In the genomic region with DNA sequence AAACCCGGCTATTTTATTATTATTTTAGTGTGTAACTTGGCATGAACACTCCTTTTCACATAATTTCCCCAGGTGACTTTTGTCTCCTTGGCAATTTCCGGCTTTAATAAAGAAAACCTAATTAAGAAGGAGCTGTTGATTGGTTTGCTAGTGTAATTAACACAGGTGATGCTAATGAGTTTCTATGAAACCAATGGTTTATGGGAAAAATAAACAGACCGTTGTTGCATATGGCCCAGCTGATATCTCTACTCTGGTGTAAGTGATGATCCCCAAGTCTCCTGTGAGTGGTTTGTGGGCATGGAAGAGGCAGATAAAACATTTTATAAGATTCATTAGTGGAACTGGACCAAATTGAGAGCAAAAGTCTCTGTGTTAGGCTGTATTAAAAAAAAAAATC, we compare ENCODE assay signal across 21 mouse cellular contexts.
A peak's percentile ranks its signal among the peaks of the same experiment; 100 is the strongest.
DNase-seq lines count a peak whose midpoint lies in the region; ATAC-seq lines count a peak whose summit lies in the region.
"Had no signal": no experiment of that assay in that cellular context is flagged by ENCODE, and none has a peak within 500 bp of the region (broad histone marks: within the 10 kb centered on the region; RNA-seq: fewer than 3 reads in every experiment).

No protein-coding gene starts in this region.

- H3K4me1 ChIP-seq in hindbrain, embryonic 14.5 days (replicated peaks; ENCODE audit: control insufficient read depth, insufficient read depth, low read length), result peaks cover 3% of the 10 kb centered on the region; the same call in 1 of the 2 replicates
- peaks cover 31% of the 10 kb centered on the region for H3K4me1 ChIP-seq in hindbrain, embryonic 10.5 days (replicated peaks)
- peaks cover 51% of the 10 kb centered on the region for H3K4me1 ChIP-seq in neural tube, embryonic 13.5 days (replicated peaks)
- H3K4me1 ChIP-seq in neural tube, embryonic 14.5 days (ENCODE audit: control insufficient read depth, insufficient read depth, low read length), result peaks cover 3% of the 10 kb centered on the region; the same call in 1 of the 2 replicates
- H3K4me1 ChIP-seq: forebrain, embryonic 13.5 days had no signal

- H3K4me2 ChIP-seq in hindbrain, embryonic 14.5 days (replicated peaks), result no peak overlapping the region
- H3K4me2 ChIP-seq in neural tube, embryonic 13.5 days, result no peak overlapping the region
- H3K4me2 ChIP-seq in neural tube, embryonic 14.5 days (ENCODE audit: low read depth, low read length), result no peak overlapping the region
- H3K4me2 ChIP-seq: forebrain, embryonic 13.5 days; heart, embryonic 11.5 days; hindbrain, embryonic 15.5 days had no signal

- ATAC-seq in hindbrain, embryonic 14.5 days (ENCODE audit: low FRiP score), result no peak
- ATAC-seq in neural tube, embryonic 13.5 days (ENCODE audit: low read depth), result peak; percentile 74; the same call in 1 of the 2 replicates
- ATAC-seq in neural tube, embryonic 14.5 days (ENCODE audit: low read depth), result peak; percentile 57; the same call in 1 of the 2 replicates
- ATAC-seq: CD4-positive, CD25-positive, alpha-beta regulatory T cell, adult 4 months; forebrain, embryonic 13.5 days; forebrain, embryonic 16.5 days; inflammation-experienced regulatory T-cells, adult 6 months; intestine, embryonic 16.5 days had no signal

- H3K9ac ChIP-seq in hindbrain, embryonic 14.5 days, result no peak overlapping the region
- no peak overlapping the region for H3K9ac ChIP-seq in neural tube, embryonic 13.5 days
- H3K9ac ChIP-seq in neural tube, embryonic 14.5 days (replicated peaks; ENCODE audit: low read depth, low read length), result no peak overlapping the region
- H3K9ac ChIP-seq: forebrain, embryonic 13.5 days; hindbrain, embryonic 15.5 days had no signal

- no peaks in the 10 kb centered on the region for H3K36me3 ChIP-seq in hindbrain, embryonic 14.5 days (replicated peaks; ENCODE audit: control insufficient read depth, insufficient read depth)
- H3K36me3 ChIP-seq in hindbrain, embryonic 10.5 days, result no peaks in the 10 kb centered on the region
- H3K36me3 ChIP-seq in neural tube, embryonic 13.5 days, result no peaks in the 10 kb centered on the region
- no peaks in the 10 kb centered on the region for H3K36me3 ChIP-seq in neural tube, embryonic 14.5 days (ENCODE audit: control insufficient read depth, insufficient read depth, low read length)
- H3K36me3 ChIP-seq: forebrain, embryonic 10.5 days; hindbrain, embryonic 15.5 days had no signal

- H3K4me3 ChIP-seq in hindbrain, embryonic 14.5 days (replicated peaks; ENCODE audit: low read length), result no peak overlapping the region
- no peak overlapping the region for H3K4me3 ChIP-seq in hindbrain, embryonic 10.5 days
- no peak overlapping the region for H3K4me3 ChIP-seq in neural tube, embryonic 13.5 days
- no peak overlapping the region for H3K4me3 ChIP-seq in neural tube, embryonic 14.5 days (ENCODE audit: low read depth, low read length)
- H3K4me3 ChIP-seq: forebrain, embryonic 10.5 days; forebrain, embryonic 13.5 days; hindbrain, embryonic 15.5 days had no signal

- no peaks in the 10 kb centered on the region for H3K9me3 ChIP-seq in hindbrain, embryonic 14.5 days (ENCODE audit: control insufficient read depth, low read length)
- no peaks in the 10 kb centered on the region for H3K9me3 ChIP-seq in hindbrain, embryonic 10.5 days
- no peaks in the 10 kb centered on the region for H3K9me3 ChIP-seq in neural tube, embryonic 13.5 days
- H3K9me3 ChIP-seq in neural tube, embryonic 14.5 days (ENCODE audit: control insufficient read depth, low read length), result no peaks in the 10 kb centered on the region
- H3K9me3 ChIP-seq: forebrain, embryonic 10.5 days; forebrain, embryonic 13.5 days; hindbrain, embryonic 15.5 days had no signal

- H3K27ac ChIP-seq in hindbrain, embryonic 14.5 days, result peak overlapping the region; percentile 68; the same call in 1 of the 2 replicates
- no peak overlapping the region for H3K27ac ChIP-seq in hindbrain, embryonic 10.5 days
- 0 out of 2 replicates have a peak overlapping the region, but pooled peaks have one; percentile 78 for H3K27ac ChIP-seq in neural tube, embryonic 13.5 days (replicated peaks)
- H3K27ac ChIP-seq in neural tube, embryonic 14.5 days (ENCODE audit: low read depth, low read length), result no peak overlapping the region
- H3K27ac ChIP-seq: forebrain, embryonic 10.5 days; forebrain, embryonic 13.5 days had no signal

- DNase-seq in hindbrain, embryonic 14.5 days (ENCODE audit: low spot score), result no peak
- no peak for DNase-seq in hindbrain, embryonic 10.5 days (ENCODE audit: low spot score)
- no peak for DNase-seq in neural tube, embryonic 10.5 days (ENCODE audit: extremely low spot score, low spot score)
- no peak for DNase-seq in cerebellum, postnatal 36 days
- DNase-seq: adrenal gland, adult 2 months; adrenal gland, postnatal 14 days; cerebellum, adult 11-12 months; cerebellum, adult 8-10 months; cerebellum, postnatal 10 days; gastrocnemius, postnatal 10 days; gastrocnemius, postnatal 36 days had no signal

- no peaks in the 10 kb centered on the region for H3K27me3 ChIP-seq in hindbrain, embryonic 14.5 days (ENCODE audit: control insufficient read depth, insufficient read depth, low read length)
- H3K27me3 ChIP-seq in hindbrain, embryonic 10.5 days (ENCODE audit: insufficient read depth, poor library complexity, severe bottlenecking), result no peaks in the 10 kb centered on the region
- H3K27me3 ChIP-seq in neural tube, embryonic 13.5 days, result no peaks in the 10 kb centered on the region
- no peaks in the 10 kb centered on the region for H3K27me3 ChIP-seq in neural tube, embryonic 14.5 days (ENCODE audit: control insufficient read depth, insufficient read depth, low read length)
- H3K27me3 ChIP-seq: hindbrain, embryonic 15.5 days had no signal

- 55% methylated on average over 3 of the region's 3 CpGs for WGBS in hindbrain, embryonic 14.5 days
- 90% methylated on average over 3 of the region's 3 CpGs for WGBS in hindbrain, embryonic 10.5 days
- 48% methylated on average over 3 of the region's 3 CpGs for WGBS in neural tube, embryonic 13.5 days
- 48% methylated on average over 3 of the region's 3 CpGs for WGBS in neural tube, embryonic 14.5 days

Comparison
In these comparisons a context has a peak if more than half of its experiments do, and no peak if none do; other contexts are left out.
1. H3K27ac ChIP-seq: peak in hindbrain, embryonic 14.5 days (single experiment) and neural tube, embryonic 13.5 days (single experiment); none in hindbrain, embryonic 10.5 days (single experiment) and neural tube, embryonic 14.5 days (single experiment).